Mouse (Mus musculus): Measurements from ENCODE around the gene Olfr1177-ps.

Olfr1177-ps gene

DNA sequence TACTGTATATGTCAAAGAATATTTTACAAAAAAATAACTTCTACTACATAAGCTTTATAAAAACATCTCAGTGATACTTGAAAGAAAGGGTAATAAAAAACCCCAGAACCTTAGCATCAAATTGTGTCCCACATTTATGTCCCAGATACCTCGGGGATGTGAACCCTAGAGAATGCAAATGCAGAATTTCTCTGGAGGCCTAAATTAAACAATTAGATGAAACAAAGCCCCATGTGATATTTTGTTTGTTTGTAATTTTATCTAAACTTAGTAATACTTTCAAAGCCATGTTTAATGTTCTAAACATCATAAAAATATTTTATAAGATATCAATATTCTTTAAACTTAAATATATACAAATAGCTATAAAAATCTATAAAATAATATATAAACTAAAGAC is at the start of gene Olfr1177-ps:
Olfr1177-ps (minus strand) TSS at position 101 of the 400 bp plus-strand sequence.
- no peak for DNase-seq (ENCODE audit: low spot score in 2 of 2)

- no peak for DNase-seq (ENCODE audit: low spot score in 2 of 2)
Observed at GRCm38 (mm10) chr2:88386762-88387161, 40.5 kb upstream of the Olfr1177-ps start, which contains the start of gene Olfr1178. TSS of gene Olfr1178 (plus strand) at chr2:88387062.

- DNase-seq (ENCODE audit: low spot score in 2 of 2) = no peak
Observed at GRCm38 (mm10) chr2:88356304-88356703, 10.0 kb upstream of the Olfr1177-ps start.

DNA sequence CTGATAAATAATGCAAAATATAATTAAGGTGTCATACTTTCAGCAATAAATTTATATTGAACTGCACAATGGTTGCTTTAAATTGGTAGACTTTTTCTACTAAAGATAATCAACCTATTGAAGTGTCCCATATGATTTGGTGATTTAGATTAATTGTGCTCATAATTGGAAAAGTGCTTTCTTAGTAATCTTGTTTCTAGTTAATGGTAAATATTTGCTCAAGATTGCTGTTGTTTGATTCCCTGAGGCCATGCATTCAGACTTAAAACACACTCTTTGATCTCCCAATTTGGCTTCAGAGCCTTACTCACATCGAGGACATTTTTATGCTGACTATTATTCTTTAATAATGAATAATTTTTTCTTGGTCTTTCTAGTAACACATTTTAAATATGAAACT is 9.9 kb downstream of the Olfr1177-ps start, which contains the start of gene Olfr1176:
Olfr1176 (plus strand) TSS at position 301 of the 400 bp plus-strand sequence.
- DNase-seq (ENCODE audit: low spot score in 2 of 2) = no peak

DNA sequence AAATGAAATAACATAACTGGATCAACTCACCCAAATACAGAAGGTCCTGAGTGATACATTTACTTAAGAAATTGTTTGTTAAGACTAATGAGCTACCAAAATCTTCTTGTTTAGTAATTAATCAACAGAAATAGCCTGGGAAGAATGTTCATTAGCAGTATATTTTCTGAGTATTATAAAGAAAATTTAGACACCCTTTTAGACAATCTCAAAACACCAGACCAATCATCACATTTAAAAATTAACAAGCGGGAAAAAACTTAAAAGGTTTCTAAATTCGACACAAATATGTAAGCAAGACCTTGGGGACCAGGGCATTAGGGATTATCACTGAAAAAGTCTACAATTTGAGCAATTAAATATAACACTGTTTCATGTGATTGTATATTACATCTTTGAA is 19.2 kb downstream of the Olfr1177-ps start, which contains the start of gene Olfr1175-ps:
Olfr1175-ps (minus strand) TSS at position 101 of the 400 bp plus-strand sequence.
- DNase-seq (ENCODE audit: low spot score in 2 of 2) = no peak

- no peak for DNase-seq (ENCODE audit: low spot score in 2 of 2)
Observed at GRCm38 (mm10) chr2:88315035-88315434, 31.3 kb downstream of the Olfr1177-ps start, which contains the start of gene Olfr1174-ps. TSS of gene Olfr1174-ps (minus strand) at chr2:88315135.
